Mouse (Mus musculus): Measurements from ENCODE around the gene Mllt10. TPM values are rescaled to one million over a fixed set of nuclear protein-coding genes. Genes with fewer than 3 reads are reported as not detected.

Gene Mllt10
- polyA plus RNA-seq, 1 experiment from 2014 or later, result 50.0 TPM

GRCm38 (mm10) chr2:18038141-18038752 is 16.8 kb upstream of the Mllt10 start:
- Histone ChIP-seq H3K4me1 (replicated peaks) (peaks cover 51% of the 10 kb centered on the region), H3K9ac (no peak overlapping the region), H3K9me3 (no peaks in the 10 kb centered on the region), H3K27ac (replicated peaks) (no peak overlapping the region), H3K27me3 (no peaks in the 10 kb centered on the region), H3K36me3 (no peaks in the 10 kb centered on the region), H3K4me2 (no peak overlapping the region), H3K4me3 (no peak overlapping the region)
- ATAC-seq (ENCODE audit: low FRiP score, low read depth), result no peak
- WGBS, result 47% methylated on average over 3 of the region's 3 CpGs

GRCm38 (mm10) chr2:18038895-18039371 is 16.1 kb upstream of the Mllt10 start:
- Histone ChIP-seq H3K4me3 (no peak overlapping the region), H3K27ac (replicated peaks) (no peak overlapping the region)

GRCm38 (mm10) chr2:18039566-18040290 is 15.3 kb upstream of the Mllt10 start:
- WGBS, result 4% methylated on average over 46 of the region's 46 CpGs
- no peaks in the 10 kb centered on the region for H3K9me3 ChIP-seq
- peak overlapping the region; percentile 78 for H3K27ac ChIP-seq (replicated peaks)
- H3K27me3 ChIP-seq, result no peaks in the 10 kb centered on the region
- peak; percentile 63 for ATAC-seq (ENCODE audit: low FRiP score, low read depth)
- H3K4me3 ChIP-seq, result peak overlapping the region; percentile 27
- H3K4me1 ChIP-seq (replicated peaks), result peaks cover 55% of the 10 kb centered on the region
- peak overlapping the region; percentile 47 for H3K9ac ChIP-seq
- no peaks in the 10 kb centered on the region for H3K36me3 ChIP-seq
- H3K4me2 ChIP-seq, result peak overlapping the region; percentile 90

More at GRCm38 (mm10) chr2:18038895-18039371, 16.1 kb upstream of the Mllt10 start:
- Histone ChIP-seq H3K27me3 (no peaks in the 10 kb centered on the region), H3K9ac (peak overlapping the region; percentile 47; the same call in 1 of the 2 replicates), H3K36me3 (no peaks in the 10 kb centered on the region), H3K4me2 (peak overlapping the region; percentile 90), H3K9me3 (no peaks in the 10 kb centered on the region), H3K4me1 (replicated peaks) (peaks cover 48% of the 10 kb centered on the region)
- ATAC-seq (ENCODE audit: low FRiP score, low read depth), result no peak
- WGBS, result 35% methylated on average over 10 of the region's 10 CpGs

GRCm38 (mm10) chr2:18040347-18041160 is 14.5 kb upstream of the Mllt10 start:
- 11% methylated on average over 27 of the region's 27 CpGs for WGBS
- Histone ChIP-seq H3K9ac (peak overlapping the region; percentile 34; the same call in 1 of the 2 replicates), H3K4me3 (peak overlapping the region; percentile 12), H3K4me1 (replicated peaks) (peaks cover 62% of the 10 kb centered on the region), H3K27ac (replicated peaks) (peak overlapping the region; percentile 78), H3K4me2 (peak overlapping the region; percentile 90), H3K36me3 (no peaks in the 10 kb centered on the region), H3K27me3 (no peaks in the 10 kb centered on the region), H3K9me3 (no peaks in the 10 kb centered on the region)
- ATAC-seq (ENCODE audit: low FRiP score, low read depth), result peak; percentile 29; the same call in 1 of the 2 replicates

- H3K9ac ChIP-seq, result peak overlapping the region; percentile 34
- ATAC-seq (ENCODE audit: low FRiP score, low read depth), result peak; percentile 77
- H3K4me2 ChIP-seq, result peak overlapping the region; percentile 90
- H3K4me3 ChIP-seq, result peak overlapping the region; percentile 12
- peaks cover 62% of the 10 kb centered on the region for H3K4me1 ChIP-seq (replicated peaks)
- no peaks in the 10 kb centered on the region for H3K27me3 ChIP-seq
- H3K9me3 ChIP-seq, result no peaks in the 10 kb centered on the region
- peak overlapping the region; percentile 78 for H3K27ac ChIP-seq (replicated peaks)
- no peaks in the 10 kb centered on the region for H3K36me3 ChIP-seq
- WGBS, result 6% methylated on average over 14 of the region's 14 CpGs
Observed at GRCm38 (mm10) chr2:18041199-18041885, 13.7 kb upstream of the Mllt10 start.

GRCm38 (mm10) chr2:18045143-18045780 is 9.8 kb upstream of the Mllt10 start:
- no peaks in the 10 kb centered on the region for H3K27me3 ChIP-seq
- H3K9me3 ChIP-seq, result no peaks in the 10 kb centered on the region
- H3K27ac ChIP-seq (replicated peaks), result peak overlapping the region; percentile 100; the same call in 1 of the 2 replicates
- peak overlapping the region; percentile 99 for H3K9ac ChIP-seq
- H3K4me2 ChIP-seq, result peak overlapping the region; percentile 90
- peaks cover 58% of the 10 kb centered on the region for H3K4me1 ChIP-seq (replicated peaks)
- peak overlapping the region; percentile 90 for H3K4me3 ChIP-seq
- H3K36me3 ChIP-seq, result no peaks in the 10 kb centered on the region
- 4% methylated on average over 7 of the region's 7 CpGs for WGBS
- ATAC-seq (ENCODE audit: low FRiP score, low read depth), result no peak

- ATAC-seq (ENCODE audit: low FRiP score, low read depth), result no peak
- Histone ChIP-seq H3K4me1 (replicated peaks) (peaks cover 53% of the 10 kb centered on the region), H3K9ac (peak overlapping the region; percentile 99), H3K4me2 (peak overlapping the region; percentile 90), H3K27ac (replicated peaks) (peak overlapping the region; percentile 100), H3K9me3 (no peaks in the 10 kb centered on the region), H3K27me3 (no peaks in the 10 kb centered on the region), H3K4me3 (peak overlapping the region; percentile 90), H3K36me3 (no peaks in the 10 kb centered on the region)
- WGBS, result 4% methylated on average over 6 of the region's 6 CpGs
Observed at GRCm38 (mm10) chr2:18045781-18046181, 9.3 kb upstream of the Mllt10 start.

GRCm38 (mm10) chr2:18046186-18046585 is 8.9 kb upstream of the Mllt10 start:
- Histone ChIP-seq H3K36me3 (no peaks in the 10 kb centered on the region), H3K4me3 (peak overlapping the region; percentile 90), H3K27ac (replicated peaks) (peak overlapping the region; percentile 100), H3K9me3 (no peaks in the 10 kb centered on the region), H3K4me2 (peak overlapping the region; percentile 90), H3K4me1 (replicated peaks) (peaks cover 51% of the 10 kb centered on the region), H3K9ac (peak overlapping the region; percentile 99), H3K27me3 (no peaks in the 10 kb centered on the region)
- ATAC-seq (ENCODE audit: low FRiP score, low read depth), result no peak
- 1% methylated on average over 4 of the region's 4 CpGs for WGBS

GRCm38 (mm10) chr2:18046758-18047645 is 8.0 kb upstream of the Mllt10 start:
- H3K4me1 ChIP-seq (replicated peaks), result peaks cover 51% of the 10 kb centered on the region
- peak overlapping the region; percentile 90 for H3K4me3 ChIP-seq
- H3K27ac ChIP-seq (replicated peaks), result peak overlapping the region; percentile 100
- H3K9ac ChIP-seq, result peak overlapping the region; percentile 99
- under 1% methylated on average over 64 of the region's 64 CpGs for WGBS
- no peaks in the 10 kb centered on the region for H3K27me3 ChIP-seq
- H3K36me3 ChIP-seq, result no peaks in the 10 kb centered on the region
- ATAC-seq (ENCODE audit: low FRiP score, low read depth), result peak; percentile 2
- no peaks in the 10 kb centered on the region for H3K9me3 ChIP-seq
- H3K4me2 ChIP-seq, result peak overlapping the region; percentile 90

- peak; percentile 72 for ATAC-seq (ENCODE audit: low FRiP score, low read depth)
- peak overlapping the region; percentile 100 for H3K27ac ChIP-seq (replicated peaks)
- peaks cover 43% of the 10 kb centered on the region for H3K4me1 ChIP-seq (replicated peaks)
- H3K27me3 ChIP-seq, result no peaks in the 10 kb centered on the region
- H3K9ac ChIP-seq, result peak overlapping the region; percentile 99
- H3K4me2 ChIP-seq, result peak overlapping the region; percentile 90
- no peaks in the 10 kb centered on the region for H3K36me3 ChIP-seq
- no peaks in the 10 kb centered on the region for H3K9me3 ChIP-seq
- peak overlapping the region; percentile 90 for H3K4me3 ChIP-seq
- under 1% methylated on average over 70 of the region's 70 CpGs for WGBS
Observed at GRCm38 (mm10) chr2:18047646-18048452, 7.2 kb upstream of the Mllt10 start.

Data from hindbrain, embryonic 15.5 days (tissue).